ENCODE assay signal across 13 mouse cellular contexts in genomic region chr1:120733683-120734082, GRCm38 (mm10).
"Had no signal": no experiment of that assay in that cellular context is flagged by ENCODE, and none has a peak within 500 bp of the region (broad histone marks: within the 10 kb centered on the region; RNA-seq: fewer than 3 reads in every experiment).

No protein-coding gene starts in this region.

- H3K4me2 ChIP-seq: kidney, embryonic 15.5 days; liver, embryonic 13.5 days had no signal

- H3K9ac ChIP-seq: kidney, embryonic 15.5 days; liver, embryonic 13.5 days had no signal

- H3K4me1 ChIP-seq: kidney, embryonic 15.5 days; liver, embryonic 13.5 days had no signal

- H3K36me3 ChIP-seq: kidney, embryonic 15.5 days; liver, embryonic 13.5 days had no signal

- H3K9me3 ChIP-seq: kidney, embryonic 15.5 days; liver, embryonic 13.5 days had no signal

- H3K27me3 ChIP-seq: kidney, embryonic 15.5 days; liver, embryonic 13.5 days had no signal

- H3K27ac ChIP-seq: kidney, embryonic 15.5 days; left cerebral cortex, adult 2 months; liver, embryonic 13.5 days had no signal

- DNase-seq: kidney, adult 8-10 months; kidney, postnatal 10 days; kidney, postnatal 36 days; layer of hippocampus, postnatal 36 days; liver, embryonic 13.5 days; lung, adult 2 months; lung, postnatal 14 days; lung, postnatal 4 days; midbrain, embryonic 14.5 days; thymus, adult 18-20 months; thymus, postnatal 36 days had no signal

- H3K4me3 ChIP-seq: kidney, embryonic 15.5 days; left cerebral cortex, adult 2 months; liver, embryonic 13.5 days had no signal
